Mouse (Mus musculus) right cerebral cortex, postnatal 10 days (tissue): Measurements from ENCODE around the gene Gm6356.
"Not testable (repeated sequence)": the region's sequence is repeated elsewhere in the genome, so short reads cannot be mapped to it uniquely, and the experiment has no call there.

Source experiments
- DNase-seq, 2 experiments: peaks; one replicate each; pipeline ENCODE4 v3.0.0; 2021; ENCODE audit warnings: low spot score in 2 of 2

Gene Gm6356

DNA sequence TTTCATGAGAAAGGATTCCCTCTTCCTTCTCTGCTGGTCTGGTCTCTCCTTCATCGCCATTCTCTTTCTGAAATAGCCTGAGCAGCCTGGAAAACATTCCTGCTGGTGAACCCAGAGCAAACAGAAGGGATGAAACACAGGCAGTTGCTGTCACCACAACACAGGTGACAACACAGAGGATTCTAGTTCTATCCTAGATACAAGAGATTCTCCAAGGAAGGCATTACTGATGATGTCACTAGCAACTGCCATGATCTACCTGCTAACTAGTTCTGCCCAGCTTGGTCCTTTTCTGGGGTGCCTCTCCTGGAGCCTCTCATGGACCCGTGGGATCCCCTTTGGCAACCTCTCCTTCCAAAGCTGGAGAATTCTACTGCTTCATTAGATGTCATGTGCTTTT, at the start of gene Gm6356:
Gene Gm6356 (minus strand): TSS at position 101 of the 400 bp plus-strand sequence.
- DNase-seq: not testable (repeated sequence)
